Mouse (Mus musculus) midbrain, embryonic 12.5 days (tissue): Measurements from ENCODE around the gene Grik5. TPM values are rescaled to one million over a fixed set of nuclear protein-coding genes. Genes with fewer than 3 reads are reported as not detected.
A peak's percentile ranks its signal among the peaks of the same experiment; 100 is the strongest.

Source experiments
- ATAC-seq: fragments of 200-750 bp; cut with Nextera tagmentation; 2 replicates; pipeline ENCODE4 v1.8.0; 2017; ENCODE audit warnings: low read depth, moderate TSS enrichment, moderate library complexity; ENCODE audit not compliant: low FRiP score
- H3K27ac ChIP-seq: fragments of 300-500 bp; sonication (generic); replicated peaks from 2 replicates; pipeline ENCODE4 v1.5.1; 2016; ENCODE audit warnings: mild to moderate bottlenecking
- H3K27me3 ChIP-seq: fragments of 300-500 bp; sonication (generic); 2 replicates; pipeline ENCODE4 v1.6.1; 2016; ENCODE audit warnings: mild to moderate bottlenecking
- H3K36me3 ChIP-seq: fragments of 300-500 bp; sonication (generic); 2 replicates; pipeline ENCODE4 v1.6.1; 2016
- H3K4me1 ChIP-seq: fragments of 300-500 bp; sonication (generic); 2 replicates; pipeline ENCODE4 v1.6.1; 2016
- H3K4me2 ChIP-seq: fragments of 300-500 bp; sonication (generic); replicated peaks from 2 replicates; pipeline ENCODE4 v1.6.1; 2016; ENCODE audit warnings: mild to moderate bottlenecking, moderate library complexity
- H3K4me3 ChIP-seq: fragments of 300-500 bp; sonication (generic); 2 replicates; pipeline ENCODE4 v1.5.1; 2016; ENCODE audit warnings: mild to moderate bottlenecking
- H3K9ac ChIP-seq: fragments of 300-500 bp; sonication (generic); replicated peaks from 2 replicates; pipeline ENCODE4 v1.6.1; 2016; ENCODE audit warnings: mild to moderate bottlenecking, moderate library complexity
- H3K9me3 ChIP-seq: fragments of 300-500 bp; sonication (generic); 2 replicates; pipeline ENCODE4 v1.6.1; 2016; ENCODE audit warnings: mild to moderate bottlenecking
- WGBS: fragments of 180-500 bp; shearing (Covaris S2); methylation state at CpG from one replicate; pipeline ENCODE4 v1.1.7; 2016; 5-methylcytosine and 5-hydroxymethylcytosine counted together
- polyA plus RNA-seq: library from polyadenylated mRNA; unstranded; fragments of >200 nt; fragmentation: Nextera tagmentation; extraction: Ambion mirVana; gene quantifications from 2 replicates; pipeline ENCODE4 v1.2.1, GENCODE M21; 2016

The Grik5 gene
- 14.9 and 18.1 TPM in 2 replicates for polyA plus RNA-seq

DNA sequence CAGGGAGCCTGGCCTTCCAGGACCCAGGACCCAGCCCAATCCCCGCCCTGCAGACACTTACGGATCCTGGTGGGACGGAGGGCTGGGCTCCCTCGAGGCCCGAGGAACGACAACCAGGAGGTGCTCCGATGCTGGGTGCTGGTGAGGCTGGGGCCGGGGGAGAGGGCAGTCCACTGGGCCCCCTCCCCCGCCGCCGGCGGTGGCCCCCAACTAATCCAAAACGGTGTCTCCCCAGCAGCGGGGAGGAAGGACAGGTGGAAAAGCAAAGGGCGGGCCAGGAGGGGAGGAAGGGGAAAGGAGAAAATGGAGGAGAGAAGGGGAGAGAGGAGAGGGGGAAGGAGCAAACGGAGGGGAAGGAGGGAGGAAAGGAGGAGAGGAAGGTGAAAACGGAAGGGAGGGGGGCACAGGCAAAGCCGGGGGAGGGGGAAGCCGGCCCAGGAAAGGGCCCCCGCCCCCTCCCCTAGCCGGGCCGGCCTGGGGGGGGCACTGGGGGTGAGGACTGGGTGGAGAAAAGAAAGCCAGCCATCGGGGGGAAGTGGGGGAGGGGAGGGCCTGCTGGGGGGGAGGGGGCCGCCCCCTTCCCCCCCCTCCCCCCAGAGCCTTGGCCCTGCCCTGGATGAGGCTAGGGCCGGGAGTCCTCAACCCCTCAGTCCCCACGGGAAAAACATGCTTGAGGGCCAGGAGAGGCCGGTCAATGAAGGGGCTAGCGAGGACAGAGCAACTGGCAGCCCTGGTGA, at the start of gene Grik5, which contains the start of gene Zfp574:
Gene Grik5 (minus strand): TSS at position 368 of the 737 bp plus-strand sequence.
Gene Zfp574 (plus strand): TSS at position 589 of the 737 bp plus-strand sequence.
- Histone ChIP-seq H3K9ac (peak within 1 kb of the TSS; percentile 95), H3K4me2 (peak within 1 kb of the TSS; percentile 79), H3K27me3 (no peaks in the 10 kb centered on the region), H3K9me3 (no peaks in the 10 kb centered on the region), H3K27ac (peak within 1 kb of the TSS; percentile 93), H3K4me1 (peaks cover 71% of the 10 kb centered on the region), H3K36me3 (peaks cover 13% of the 10 kb centered on the region), H3K4me3 (peak within 1 kb of the TSS; percentile 79)
- ATAC-seq = no peak
- 3% methylated on average over 23 of the region's 28 CpGs for WGBS

DNA sequence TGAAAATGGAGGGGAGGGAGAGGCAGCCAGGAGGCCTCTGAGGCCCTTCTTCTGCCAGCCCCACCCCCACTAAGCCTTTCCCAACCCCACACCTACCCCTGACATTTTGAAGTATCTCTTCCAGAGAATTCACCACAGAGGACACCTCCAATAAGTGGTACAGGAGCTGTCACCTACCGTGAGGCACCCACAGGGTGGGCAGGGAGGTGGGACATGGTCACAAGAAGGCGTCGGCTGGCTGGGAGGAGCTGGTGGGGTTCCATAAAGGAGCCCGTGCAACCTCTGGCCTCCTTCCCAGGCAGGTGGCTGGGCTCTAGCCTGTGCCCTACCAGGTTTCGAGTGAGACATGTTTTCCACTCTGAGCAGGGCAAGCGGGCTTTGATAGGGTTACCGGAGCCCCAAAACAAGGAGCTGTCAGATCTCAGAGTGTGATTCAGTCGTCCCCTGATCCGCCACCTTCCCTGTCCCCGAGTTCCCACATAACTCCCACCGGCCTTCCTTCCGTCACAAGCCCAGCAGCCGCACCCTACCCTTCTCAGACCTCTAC, 49.2 kb upstream of the Grik5 start:
- H3K36me3 ChIP-seq = no peaks in the 10 kb centered on the region
- no peak overlapping the region for H3K4me2 ChIP-seq
- H3K4me3 ChIP-seq = no peak overlapping the region
- H3K9me3 ChIP-seq = no peaks in the 10 kb centered on the region
- H3K27me3 ChIP-seq = no peaks in the 10 kb centered on the region
- no peak for ATAC-seq
- H3K9ac ChIP-seq = no peak overlapping the region
- H3K4me1 ChIP-seq = no peaks in the 10 kb centered on the region
- H3K27ac ChIP-seq = no peak overlapping the region
- 74% methylated on average over 13 of the region's 13 CpGs for WGBS

DNA sequence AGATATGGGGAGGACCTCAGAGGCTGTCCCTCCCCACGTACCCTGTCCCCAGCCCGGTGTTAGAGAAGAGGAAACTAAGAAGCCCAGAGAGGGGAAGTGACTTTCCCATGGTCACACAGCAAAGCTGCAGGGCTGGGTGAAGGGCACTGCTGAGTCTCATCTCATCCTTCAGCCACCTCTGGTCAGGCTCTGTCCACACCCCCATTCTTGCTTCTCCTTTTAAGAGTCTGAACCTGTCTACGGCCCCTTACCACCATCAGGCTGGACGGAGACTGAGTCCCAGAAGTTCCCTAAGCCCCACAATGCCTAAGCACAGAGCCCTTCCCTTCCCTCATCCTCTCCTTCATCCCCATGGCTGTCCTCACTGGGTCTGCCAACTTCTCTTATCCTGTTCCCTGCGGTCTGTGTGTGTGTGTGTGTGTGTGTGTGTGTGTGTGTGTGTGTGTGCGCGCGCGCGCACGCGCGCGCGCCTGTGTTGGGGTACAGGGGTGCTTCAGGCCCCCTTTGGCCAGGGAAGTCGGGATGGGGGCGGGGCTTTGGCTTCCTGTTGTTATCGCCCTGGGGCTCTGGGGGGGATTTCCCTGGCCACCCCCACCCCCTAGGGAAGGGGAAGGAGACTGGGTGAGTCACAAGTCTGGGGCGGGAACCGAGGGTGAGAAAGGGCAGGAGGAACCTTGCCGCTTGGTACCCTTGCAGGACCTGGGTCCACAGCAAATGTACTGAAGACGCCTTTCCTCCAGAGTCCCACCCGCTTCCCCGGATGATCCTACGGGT, 48.1 kb upstream of the Grik5 start:
- no peak overlapping the region for H3K27ac ChIP-seq
- H3K4me1 ChIP-seq = no peaks in the 10 kb centered on the region
- H3K4me2 ChIP-seq = no peak overlapping the region
- H3K4me3 ChIP-seq = no peak overlapping the region
- WGBS = 75% methylated on average over 12 of the region's 25 CpGs
- H3K27me3 ChIP-seq = peaks cover 3% of the 10 kb centered on the region; the same call in 1 of the 2 replicates
- no peaks in the 10 kb centered on the region for H3K9me3 ChIP-seq
- no peak for ATAC-seq
- peaks cover 4% of the 10 kb centered on the region for H3K36me3 ChIP-seq
- no peak overlapping the region for H3K9ac ChIP-seq

DNA sequence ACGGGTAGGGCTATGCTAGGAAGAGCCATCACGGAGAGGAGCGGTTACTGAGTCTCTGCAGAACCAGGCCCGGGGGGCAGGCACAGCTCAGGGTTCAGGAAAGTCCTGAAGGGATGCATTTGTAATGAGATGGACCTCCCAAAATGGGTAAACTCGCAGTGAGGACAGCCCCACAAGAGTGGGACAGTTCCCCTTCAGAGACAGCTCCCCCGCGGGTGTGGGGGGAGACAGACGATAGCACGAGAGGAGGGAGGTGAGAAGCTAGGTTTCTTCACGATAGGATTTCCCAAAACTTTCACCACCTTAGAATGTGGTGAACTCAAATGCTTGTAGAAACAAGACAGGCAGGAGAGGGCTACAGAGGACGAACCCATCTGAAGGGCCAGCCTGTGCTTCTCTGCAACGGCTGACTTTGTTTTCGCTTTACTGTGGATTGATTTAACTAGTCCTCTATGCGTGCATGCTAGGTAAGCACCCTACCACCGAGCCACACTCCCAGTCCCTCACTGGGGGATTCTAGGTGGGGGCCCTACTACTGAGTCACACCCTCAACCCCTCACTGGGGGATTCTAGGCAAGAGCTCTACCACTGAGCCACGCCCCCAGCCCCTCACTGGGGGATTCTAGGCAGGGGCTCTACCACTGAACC, 40.9 kb upstream of the Grik5 start:
- H3K36me3 ChIP-seq = peaks cover 10% of the 10 kb centered on the region
- no peak overlapping the region for H3K4me2 ChIP-seq
- WGBS = 88% methylated on average over 16 of the region's 16 CpGs
- H3K9ac ChIP-seq = no peak overlapping the region
- ATAC-seq = no peak
- H3K27me3 ChIP-seq = peaks cover 3% of the 10 kb centered on the region; the same call in 1 of the 2 replicates
- H3K27ac ChIP-seq = no peak overlapping the region
- H3K4me3 ChIP-seq = no peak overlapping the region
- H3K4me1 ChIP-seq = no peaks in the 10 kb centered on the region
- no peaks in the 10 kb centered on the region for H3K9me3 ChIP-seq

DNA sequence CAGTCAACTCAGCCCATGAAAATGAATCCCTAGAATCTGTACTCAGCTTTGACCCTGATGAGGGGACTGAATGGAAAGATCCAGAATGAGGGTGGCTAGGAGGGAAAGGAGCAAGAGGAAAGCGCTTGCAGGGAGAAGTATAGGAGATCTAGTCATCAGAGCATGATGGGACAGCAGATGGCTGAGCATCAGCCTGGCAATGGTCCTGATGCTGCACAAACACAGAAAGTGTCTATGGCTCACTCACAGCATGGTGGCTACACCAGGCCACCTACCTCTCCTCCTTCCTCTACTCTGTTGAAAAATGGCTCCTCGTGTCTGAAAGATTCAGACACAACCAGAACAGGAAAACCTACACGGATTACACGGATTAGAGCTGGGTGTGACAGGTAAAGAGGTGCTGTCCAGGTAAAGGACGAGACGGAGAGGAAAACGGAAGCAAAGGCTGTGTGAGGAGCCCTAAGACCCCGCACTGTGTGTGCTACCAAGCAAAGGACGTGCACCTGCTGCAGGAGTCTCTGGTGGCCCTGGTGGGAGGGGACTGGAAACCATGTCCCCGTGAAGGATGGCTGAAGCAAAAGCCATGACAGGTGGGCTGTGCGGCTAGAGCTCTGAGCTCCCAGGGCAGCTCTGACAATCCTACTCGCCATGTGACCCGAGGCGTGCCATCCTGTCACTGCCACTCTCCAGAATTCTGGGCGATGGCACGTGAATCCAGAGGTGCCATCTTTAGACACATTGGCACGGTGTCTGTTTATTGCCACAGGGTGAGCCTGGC, 40.2 kb upstream of the Grik5 start:
- Histone ChIP-seq H3K27me3 (peaks cover 3% of the 10 kb centered on the region; the same call in 1 of the 2 replicates), H3K4me3 (no peak overlapping the region), H3K9me3 (no peaks in the 10 kb centered on the region), H3K36me3 (peaks cover 10% of the 10 kb centered on the region), H3K4me2 (no peak overlapping the region), H3K9ac (no peak overlapping the region), H3K27ac (no peak overlapping the region), H3K4me1 (0 out of 2 replicates have a peak, but pooled peaks cover under 1% of the 10 kb centered on the region)
- ATAC-seq = no peak
- 91% methylated on average over 17 of the region's 17 CpGs for whole genome bisulfite sequencing

DNA sequence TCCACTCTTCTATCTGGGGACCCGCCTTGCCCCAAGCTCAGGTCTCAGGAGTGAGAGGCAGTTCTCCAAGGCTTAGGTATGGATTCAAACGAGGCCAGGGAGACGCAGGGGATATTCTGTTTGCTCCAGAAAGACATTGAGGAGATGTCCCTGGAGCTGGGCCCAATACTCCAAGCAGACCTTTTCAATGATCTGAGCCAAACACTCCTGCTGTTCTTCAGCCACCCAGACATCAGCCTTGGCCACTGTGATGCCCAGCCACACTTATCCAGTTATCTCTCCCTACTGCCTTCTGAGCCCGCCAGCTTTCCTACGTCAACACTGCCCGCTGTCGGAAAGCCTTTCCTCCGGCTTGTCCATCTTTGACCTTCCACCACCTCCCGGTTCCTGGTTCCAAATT, 38.2 kb upstream of the Grik5 start:
- Histone ChIP-seq H3K27me3 (no peaks in the 10 kb centered on the region; the same call in 1 of the 2 replicates), H3K27ac (no peak overlapping the region), H3K4me3 (no peak overlapping the region), H3K36me3 (peaks cover 7% of the 10 kb centered on the region), H3K4me2 (no peak overlapping the region), H3K9ac (no peak overlapping the region), H3K4me1 (peaks cover 9% of the 10 kb centered on the region; the same call in 1 of the 2 replicates), H3K9me3 (no peaks in the 10 kb centered on the region)
- 92% methylated on average over 9 of the region's 9 CpGs for WGBS
- no peak for ATAC-seq

DNA sequence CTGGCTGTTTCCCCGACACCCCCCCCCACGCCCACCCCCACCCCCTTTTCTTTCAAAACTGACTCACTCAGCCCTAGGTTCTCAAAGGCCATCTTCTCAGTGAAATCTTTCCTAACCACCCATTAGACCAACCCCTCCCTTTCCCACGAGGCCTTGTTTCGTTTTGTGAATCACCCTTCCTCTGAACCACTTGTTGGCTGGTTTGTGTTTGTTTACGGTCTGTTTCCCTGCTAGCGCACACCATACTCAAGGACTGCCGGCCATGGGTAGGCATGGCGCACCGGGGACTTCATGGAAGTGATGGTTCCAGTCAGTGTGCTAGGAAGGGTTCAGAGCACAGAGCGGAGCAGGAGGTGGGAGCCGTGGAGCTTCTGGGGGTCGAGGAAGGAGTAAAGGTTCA, 37.2 kb upstream of the Grik5 start:
- H3K9ac ChIP-seq = no peak overlapping the region
- no peak overlapping the region for H3K4me3 ChIP-seq
- no peak overlapping the region for H3K4me2 ChIP-seq
- ATAC-seq = no peak
- H3K4me1 ChIP-seq = peaks cover 9% of the 10 kb centered on the region; the same call in 1 of the 2 replicates
- H3K36me3 ChIP-seq = no peaks in the 10 kb centered on the region; the same call in 1 of the 2 replicates
- H3K27me3 ChIP-seq = no peaks in the 10 kb centered on the region
- 82% methylated on average over 12 of the region's 12 CpGs for WGBS
- no peaks in the 10 kb centered on the region for H3K9me3 ChIP-seq
- H3K27ac ChIP-seq = no peak overlapping the region

DNA sequence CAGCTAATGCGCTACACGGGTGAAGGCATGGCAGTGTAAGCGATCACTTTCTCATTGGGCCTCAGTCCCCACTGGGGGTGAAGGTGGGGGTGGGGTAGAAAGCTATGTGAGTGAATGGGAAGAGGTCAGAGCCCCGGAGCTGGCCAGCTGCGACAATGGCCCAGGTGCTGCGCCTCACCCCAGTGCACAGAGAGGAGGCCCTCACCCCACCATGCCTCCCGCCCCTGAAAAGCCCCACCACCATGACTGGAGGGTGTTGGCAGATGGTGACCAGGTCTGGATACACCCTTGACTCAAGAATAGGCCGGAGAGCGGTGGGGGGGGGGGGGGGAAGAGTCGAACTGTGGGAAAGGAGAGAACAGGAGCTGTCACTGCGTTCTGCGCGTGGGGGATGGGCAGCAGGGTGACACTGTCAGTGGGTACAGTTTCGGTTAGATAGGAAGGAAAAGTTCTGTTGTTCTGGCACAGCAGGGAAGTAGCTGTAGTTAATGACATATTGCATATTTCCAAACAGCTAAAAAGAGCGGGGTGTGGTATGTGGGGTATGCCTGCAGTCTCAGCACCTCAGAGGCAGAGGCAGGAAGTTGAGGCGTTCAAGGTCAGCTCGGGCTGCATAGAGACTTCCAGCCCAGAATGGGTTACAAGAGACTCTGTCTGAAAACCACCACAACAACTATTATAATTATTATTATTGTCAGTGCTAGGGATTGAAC, 34.8 kb upstream of the Grik5 start:
- no peak for ATAC-seq

DNA sequence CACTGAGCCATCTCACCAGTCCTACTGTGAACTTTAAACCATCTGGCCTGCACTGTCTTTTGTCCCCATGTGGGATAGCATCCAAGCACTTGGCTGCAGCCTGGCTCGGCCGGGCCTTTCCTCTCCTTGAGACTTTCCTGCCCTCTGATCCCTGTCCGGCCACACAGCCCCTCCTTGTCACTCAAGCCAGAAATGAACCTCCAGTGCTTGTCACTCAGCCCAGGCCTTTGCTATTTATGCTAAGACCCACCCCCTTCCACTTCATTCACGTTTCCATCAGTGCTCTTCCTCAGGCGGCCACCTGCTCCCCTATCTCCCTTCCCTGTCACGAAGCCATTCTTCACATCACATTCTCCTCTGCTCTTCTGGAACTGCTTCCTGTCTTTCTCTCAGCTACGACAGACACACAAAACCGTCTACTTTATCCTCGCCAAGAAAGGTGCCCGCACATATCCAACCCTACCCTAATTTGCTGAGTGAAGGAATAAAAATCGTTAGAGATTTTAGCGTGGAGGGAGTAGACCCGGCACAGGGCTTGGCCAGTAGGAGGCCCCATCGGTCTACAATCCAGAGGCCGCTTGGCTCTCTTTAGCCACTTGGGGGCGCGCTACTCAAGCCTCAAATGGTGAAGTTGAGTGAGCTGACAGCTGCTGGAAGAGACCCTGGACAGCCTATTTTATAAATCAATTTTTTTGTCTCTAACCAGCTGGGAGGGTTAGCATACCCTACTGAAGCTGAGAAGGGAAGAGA, 33.4 kb upstream of the Grik5 start:
- no peak overlapping the region for H3K9ac ChIP-seq
- no peaks in the 10 kb centered on the region for H3K9me3 ChIP-seq
- peak overlapping the region; percentile 61; the same call in 1 of the 2 replicates for H3K27ac ChIP-seq
- no peak overlapping the region for H3K4me2 ChIP-seq
- ATAC-seq = peak; percentile 61
- H3K4me3 ChIP-seq = no peak overlapping the region
- H3K4me1 ChIP-seq = peaks cover 9% of the 10 kb centered on the region; the same call in 1 of the 2 replicates
- 17% methylated on average over 17 of the region's 17 CpGs for WGBS
- no peaks in the 10 kb centered on the region for H3K27me3 ChIP-seq
- no peaks in the 10 kb centered on the region for H3K36me3 ChIP-seq

More for the DNA sequence above, 34.8 kb upstream of the Grik5 start:
- H3K36me3 ChIP-seq = no peaks in the 10 kb centered on the region; the same call in 1 of the 2 replicates
- no peaks in the 10 kb centered on the region for H3K9me3 ChIP-seq
- H3K4me2 ChIP-seq = no peak overlapping the region
- no peak overlapping the region for H3K4me3 ChIP-seq
- H3K4me1 ChIP-seq = peaks cover 9% of the 10 kb centered on the region; the same call in 1 of the 2 replicates
- H3K27me3 ChIP-seq = no peaks in the 10 kb centered on the region
- no peak overlapping the region for H3K27ac ChIP-seq
- H3K9ac ChIP-seq = no peak overlapping the region
- 48% methylated on average over 17 of the region's 17 CpGs for WGBS

DNA sequence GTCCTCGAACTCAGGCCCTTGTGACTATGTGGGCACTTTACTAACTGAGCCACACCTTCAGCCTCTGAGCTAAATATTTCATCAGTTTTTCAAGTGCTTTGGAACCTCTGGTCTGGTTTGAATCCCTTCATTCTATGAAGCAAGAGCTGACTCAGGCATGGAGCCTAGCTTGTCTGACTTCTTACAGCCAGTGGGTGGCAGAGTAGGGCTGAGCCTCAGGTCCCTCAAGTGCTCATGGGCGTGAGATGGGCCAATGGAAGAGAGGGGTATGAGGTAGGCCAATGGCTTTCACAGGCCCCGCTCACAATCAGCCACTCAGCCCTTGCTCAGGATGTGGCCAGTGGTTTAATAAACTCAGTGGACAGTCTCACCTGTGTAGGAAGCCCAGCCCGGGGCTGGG, 27.4 kb upstream of the Grik5 start:
- H3K4me1 ChIP-seq = no peaks in the 10 kb centered on the region
- H3K9ac ChIP-seq = no peak overlapping the region
- 48% methylated on average over 4 of the region's 4 CpGs for WGBS
- H3K36me3 ChIP-seq = peaks cover 14% of the 10 kb centered on the region
- no peaks in the 10 kb centered on the region for H3K27me3 ChIP-seq
- no peak for ATAC-seq
- H3K4me2 ChIP-seq = no peak overlapping the region
- H3K4me3 ChIP-seq = no peak overlapping the region
- no peaks in the 10 kb centered on the region for H3K9me3 ChIP-seq
- H3K27ac ChIP-seq = no peak overlapping the region
